In genomic region chr12:80116206-80117112, GRCm38 (mm10) we compare ENCODE assay signal across 8 mouse cellular contexts. TPM values are rescaled to one million over a fixed set of nuclear protein-coding genes. Genes with fewer than 3 reads are reported as not detected.
A peak's percentile ranks its signal among the peaks of the same experiment; 100 is the strongest.
DNase-seq lines count a peak whose midpoint lies in the region; ATAC-seq and TF ChIP-seq lines count a peak whose summit lies in the region.

No protein-coding gene starts in this region.

- no peak for ATAC-seq in G1E (ENCODE audit: extremely low read depth, insufficient number of reproducible peaks, low FRiP score, poor library complexity, severe bottlenecking)
- no peak for ATAC-seq in forebrain, postnatal 0 days
- no peak for ATAC-seq in liver, embryonic 15.5 days (ENCODE audit: insufficient read depth)
- ATAC-seq in frontal cortex, adult (ENCODE audit: low TSS enrichment): no peak

- peak overlapping the region; percentile 98 for H3K4me2 ChIP-seq in forebrain, postnatal 0 days (ENCODE audit: low read depth)
- H3K4me2 ChIP-seq in liver, embryonic 15.5 days: peak overlapping the region; percentile 98

- peak overlapping the region; percentile 96 for H3K4me3 ChIP-seq in kidney, adult 2 months (ENCODE audit: insufficient read depth, low read depth, low read length)
- H3K4me3 ChIP-seq in G1E (ENCODE audit: low read depth, low read length): peak overlapping the region; percentile 82
- peak overlapping the region; percentile 83 for H3K4me3 ChIP-seq in forebrain, postnatal 0 days (ENCODE audit: low read depth, low read length)
- peak overlapping the region; percentile 82 for H3K4me3 ChIP-seq in liver, embryonic 15.5 days (replicated peaks)

- no peak for DNase-seq in kidney, adult 2 months
- DNase-seq in kidney, adult 18-20 months: no peak
- DNase-seq in G1E (ENCODE audit: low spot score): no peak
- no peak for DNase-seq in forebrain, postnatal 0 days
- no peak for DNase-seq in right cerebral cortex, postnatal 36 days (ENCODE audit: low spot score in 2 of 2)
- no peak for DNase-seq in gastrocnemius, postnatal 25 days

- peak overlapping the region; percentile 84 for H3K9ac ChIP-seq in forebrain, postnatal 0 days
- H3K9ac ChIP-seq in liver, embryonic 15.5 days: peak overlapping the region; percentile 88

- TF ChIP-seq CTCF in kidney, adult 2 months (conservative IDR thresholded peaks at IDR 0.05; ENCODE audit: insufficient read depth, insufficient read length, low read depth, low read length): no peak
- TF ChIP-seq CTCF in G1E (IDR thresholded peaks at IDR 0.05; ENCODE audit: low read depth, low read length): no peak
- TF ChIP-seq CTCF in forebrain, postnatal 0 days (IDR thresholded peaks at IDR 0.05; ENCODE audit: low read depth): no peak

- 34% methylated on average over 18 of the region's 18 CpGs for WGBS in kidney, adult 2 months
- 38% methylated on average over 18 of the region's 18 CpGs for WGBS in forebrain, postnatal 0 days
- 58% methylated on average over 18 of the region's 18 CpGs for WGBS in liver, embryonic 15.5 days (ENCODE audit: insufficient replicate concordance)

- peak overlapping the region; percentile 99 for H3K27ac ChIP-seq in kidney, adult 2 months (ENCODE audit: insufficient read depth, low read depth, low read length)
- H3K27ac ChIP-seq in forebrain, postnatal 0 days (ENCODE audit: low read depth, low read length): peak overlapping the region; percentile 89; the same call in 1 of the 2 replicates
- peak overlapping the region; percentile 98 for H3K27ac ChIP-seq in liver, embryonic 15.5 days (replicated peaks)

- H3K27me3 ChIP-seq in kidney, adult 2 months (replicated peaks; ENCODE audit: control insufficient read depth, insufficient read depth, low read length): no peaks in the 10 kb centered on the region
- no peaks in the 10 kb centered on the region for H3K27me3 ChIP-seq in G1E (ENCODE audit: insufficient read depth, low read length)
- H3K27me3 ChIP-seq in forebrain, postnatal 0 days (ENCODE audit: insufficient read depth, low read length): peaks cover 17% of the 10 kb centered on the region
- no peaks in the 10 kb centered on the region for H3K27me3 ChIP-seq in liver, embryonic 15.5 days

- H3K4me1 ChIP-seq in kidney, adult 2 months (ENCODE audit: control insufficient read depth, insufficient read depth, low read length): peaks cover 5% of the 10 kb centered on the region; the same call in 1 of the 2 replicates
- H3K4me1 ChIP-seq in G1E (ENCODE audit: insufficient read depth, low read depth, low read length): peaks cover 61% of the 10 kb centered on the region
- 0 out of 2 replicates have a peak, but pooled peaks cover 5% of the 10 kb centered on the region for H3K4me1 ChIP-seq in forebrain, postnatal 0 days (ENCODE audit: insufficient read depth)
- H3K4me1 ChIP-seq in liver, embryonic 15.5 days (replicated peaks): peaks cover 63% of the 10 kb centered on the region

- no peak for TF ChIP-seq POLR2A in kidney, adult 2 months (IDR thresholded peaks at IDR 0.05; ENCODE audit: low read depth, low read length)

- no peaks in the 10 kb centered on the region for H3K36me3 ChIP-seq in kidney, adult 2 months (ENCODE audit: control insufficient read depth, insufficient read depth, low read length)
- peaks cover 34% of the 10 kb centered on the region for H3K36me3 ChIP-seq in G1E (replicated peaks)
- no peaks in the 10 kb centered on the region for H3K36me3 ChIP-seq in forebrain, postnatal 0 days (ENCODE audit: insufficient read depth)
- peaks cover 7% of the 10 kb centered on the region for H3K36me3 ChIP-seq in liver, embryonic 15.5 days (replicated peaks)

- H3K9me3 ChIP-seq in G1E (replicated peaks): 0 out of 2 replicates have a peak, but pooled peaks cover 2% of the 10 kb centered on the region
- no peaks in the 10 kb centered on the region for H3K9me3 ChIP-seq in forebrain, postnatal 0 days (ENCODE audit: low read length)
- H3K9me3 ChIP-seq in liver, embryonic 15.5 days (replicated peaks): no peaks in the 10 kb centered on the region

RNA-seq across cellular contexts. Expression of gene Zfp36l1, which starts 3.6 kb away (rescaled TPM):
- 109 and 111 TPM in 2 replicates for polyA plus RNA-seq in kidney, adult 2 months (2012; rRNA removed)
- total RNA-seq in G1E (2014; fragmentation: Nextera tagmentation) (281 and 283 TPM in 2 replicates), G1E (2017) (31.4 and 40.3 TPM in 2 replicates)
- 357 and 385 TPM in 2 replicates for polyA plus RNA-seq in G1E (2012)
- 15.3 and 24.1 TPM in 2 replicates for total RNA-seq in forebrain, postnatal 0 days (2014; rRNA removed)
- 37.0 and 43.8 TPM in 2 replicates for polyA plus RNA-seq in forebrain, postnatal 0 days (2015; fragmentation: Nextera tagmentation; extraction: Ambion mirVana)
- polyA plus RNA-seq in liver, embryonic 15.5 days (2015; fragmentation: Nextera tagmentation; extraction: Ambion mirVana): 23.7 and 24.5 TPM in 2 replicates
- 10 to 100 TPM; 23.0 to 27.2 TPM for total RNA-seq in gastrocnemius, postnatal 25 days (2021)
